Mouse (Mus musculus): Measurements from ENCODE around the gene Rpl27a. TPM values are rescaled to one million over a fixed set of nuclear protein-coding genes. Genes with fewer than 3 reads are reported as not detected.

Gene Rpl27a
- 100 to 1,000 TPM; 575 to 627 TPM for total RNA-seq (2023)

DNA sequence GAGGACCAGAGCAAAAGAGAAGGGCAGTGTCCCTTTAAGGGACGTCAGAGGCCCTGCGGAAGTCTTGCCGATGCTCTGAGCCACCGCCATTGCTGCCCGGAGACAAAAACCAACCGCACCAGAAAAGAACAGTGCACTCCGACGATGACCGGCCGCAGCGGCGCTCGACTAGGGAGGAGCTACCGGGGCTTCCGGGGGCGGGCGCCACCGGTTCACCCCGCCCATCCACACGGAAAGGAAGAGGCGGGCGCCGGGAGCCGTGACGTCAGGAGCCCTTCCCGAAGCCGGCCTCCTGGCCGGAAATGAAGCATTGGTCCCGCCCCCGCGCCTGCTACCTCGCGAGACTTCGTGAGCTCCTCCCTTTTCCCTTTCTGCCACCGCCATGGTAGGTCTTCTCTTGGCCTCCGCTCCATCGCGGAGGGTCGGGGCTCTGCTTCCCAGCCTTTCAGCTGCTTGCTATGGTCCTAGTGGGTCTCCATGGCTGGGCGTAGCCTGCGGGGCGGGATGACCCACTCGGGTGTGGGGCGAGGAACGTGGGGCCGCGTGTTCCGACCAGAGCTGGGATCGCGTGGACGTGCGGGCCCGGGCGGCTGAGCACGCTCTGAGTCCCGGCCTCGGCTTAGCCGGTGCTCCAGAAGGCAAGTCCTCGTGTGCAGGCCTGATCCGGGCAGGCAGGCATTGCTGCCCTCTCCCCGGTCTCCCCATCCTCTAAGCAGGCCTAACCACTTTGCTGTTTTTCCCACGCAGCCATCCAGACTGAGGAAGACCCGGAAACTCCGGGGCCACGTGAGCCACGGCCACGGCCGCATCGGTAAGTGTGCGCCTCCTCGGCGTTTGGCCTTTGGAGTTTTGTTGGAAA, at the start of gene Rpl27a:
Gene Rpl27a, plus strand, starts transcription at position 310 of the 859 bp plus-strand sequence.

DNA sequence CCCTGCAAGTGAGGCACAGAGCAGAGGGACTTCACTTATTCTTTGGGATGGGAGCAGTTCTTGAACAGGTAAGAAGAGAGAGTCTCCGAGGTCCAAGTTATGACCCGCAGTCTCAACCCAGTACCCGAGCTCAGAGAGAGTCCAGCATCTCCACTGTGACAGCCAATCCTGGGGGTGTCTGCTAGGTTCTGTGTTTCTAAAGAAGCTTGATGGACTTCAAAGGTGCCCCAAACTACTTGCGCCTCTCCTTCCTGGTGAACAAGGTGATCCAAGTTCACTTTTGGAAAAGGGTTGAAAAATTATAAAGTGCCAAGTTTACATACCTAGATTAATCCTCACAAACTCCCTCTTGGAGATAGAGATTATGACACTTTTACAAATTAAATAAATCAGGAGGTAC, 10.9 kb upstream of the Rpl27a start, which contains the start of gene Trim66:
Gene Trim66, minus strand, starts transcription at position 101 of the 400 bp plus-strand sequence.

Other genes starting within 250 kb of the Rpl27a start
- gene Stk33, start 80.1 kb upstream of the Rpl27a start, total RNA-seq (2023), result not detected
- gene Trim66, start 11.0 kb upstream of the Rpl27a start, total RNA-seq (2023), result under 1 TPM; 0.20 to 0.27 TPM
- 1 to 10 TPM in 1 of 2 experiments, under 1 TPM in 1; 0.61 to 2.9 TPM for gene St5, start 184.5 kb downstream of the Rpl27a start, total RNA-seq (2023)
- gene Akip1, start 184.5 kb downstream of the Rpl27a start, total RNA-seq (2023), result 10 to 100 TPM; 13.0 to 16.1 TPM
- not detected for gene BC051019, start 204.7 kb downstream of the Rpl27a start, total RNA-seq (2023)
- gene Ascl3, start 212.6 kb downstream of the Rpl27a start, total RNA-seq (2023), result 1 to 10 TPM in 1 of 2 experiments, not detected in 1; 1.5 TPM
- 10 to 100 TPM; 38.4 to 49.2 TPM for gene Tmem9b, start 233.7 kb downstream of the Rpl27a start, total RNA-seq (2023)

Measured in T-cell, adult 66 days (primary cell).